Mouse (Mus musculus): Measurements from ENCODE around the gene Rbfox1. TPM values are rescaled to one million over a fixed set of nuclear protein-coding genes. Genes with fewer than 3 reads are reported as not detected.
A peak's percentile ranks its signal among the peaks of the same experiment; 100 is the strongest.

The Rbfox1 gene
- total and polyA plus RNA-seq, 2 experiments = 0.09 TPM; not detected in 1

DNA sequence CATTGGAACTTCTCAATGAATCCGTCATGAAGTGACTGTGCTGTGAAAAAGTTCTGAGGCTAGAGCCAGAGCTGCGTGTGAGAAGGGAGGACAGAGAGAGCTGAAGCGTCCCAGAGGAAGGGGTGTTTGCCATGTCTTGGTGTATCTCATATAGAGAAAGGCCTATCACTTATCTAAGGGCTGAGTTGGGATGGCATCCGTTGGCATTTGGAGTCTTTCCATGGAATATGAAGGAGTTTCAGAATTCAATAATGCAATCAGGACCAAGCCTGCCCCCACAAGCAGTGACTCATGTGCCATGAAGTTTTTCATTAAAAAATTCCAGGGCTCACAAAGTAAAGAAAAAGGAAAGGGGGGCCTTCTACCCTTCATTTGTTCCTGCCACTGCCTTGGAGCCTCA is 112.0 kb downstream of the Rbfox1 start:
- Histone ChIP-seq H3K36me3 (ENCODE audit: control insufficient read depth, insufficient read depth, low read length) (no peaks in the 10 kb centered on the region), H3K79me2 (ENCODE audit: control insufficient read depth, insufficient read depth, low read length) (no peaks in the 10 kb centered on the region), H3K4me3 (ENCODE audit: insufficient read depth, low read depth, low read length) (no peak overlapping the region), H3K4me1 (ENCODE audit: control insufficient read depth, insufficient read depth, low read length) (no peaks in the 10 kb centered on the region), H3K9ac (ENCODE audit: low read depth, low read length) (no peak overlapping the region), H3K27me3 (ENCODE audit: control insufficient read depth, insufficient read depth, low read length) (no peaks in the 10 kb centered on the region), H3K27ac (replicated peaks; ENCODE audit: insufficient read depth, low read depth, low read length) (no peak overlapping the region)
- 65% methylated on average over 4 of the region's 4 CpGs for WGBS
- TF ChIP-seq CTCF (IDR thresholded peaks at IDR 0.05; ENCODE audit: low read depth, low read length) (no peak), POLR2A (IDR thresholded peaks at IDR 0.05; ENCODE audit: extremely low read depth, insufficient read depth, low read length) (no peak)
- no peak for DNase-seq (ENCODE audit: extremely low read depth, low read depth, low spot score)

DNA sequence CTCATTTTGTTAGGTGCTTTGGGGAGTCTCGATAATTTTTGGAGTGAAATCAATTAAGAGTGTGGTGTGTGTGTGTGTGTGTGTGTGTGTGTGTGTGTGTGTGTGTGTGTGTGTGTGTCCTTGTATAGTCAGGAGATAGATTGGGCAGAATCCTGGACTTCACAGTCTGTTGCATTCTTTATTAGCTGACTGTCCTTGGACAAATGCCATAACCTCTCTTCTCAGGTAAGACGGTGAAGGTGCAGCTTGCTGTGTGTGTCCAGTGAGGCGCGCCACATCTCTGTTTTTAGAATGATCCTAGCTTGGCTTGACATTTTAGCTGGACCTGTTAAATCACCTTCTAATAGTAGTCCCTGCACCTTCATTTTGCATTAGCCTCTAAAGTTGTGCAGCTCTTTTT is 112.5 kb downstream of the Rbfox1 start:
- H3K9ac ChIP-seq (ENCODE audit: low read depth, low read length) = no peak overlapping the region
- WGBS = 81% methylated on average over 4 of the region's 4 CpGs
- H3K4me3 ChIP-seq (ENCODE audit: insufficient read depth, low read depth, low read length) = no peak overlapping the region
- TF ChIP-seq POLR2A (IDR thresholded peaks at IDR 0.05; ENCODE audit: extremely low read depth, insufficient read depth, low read length) (no peak), CTCF (IDR thresholded peaks at IDR 0.05; ENCODE audit: low read depth, low read length) (no peak)
- no peaks in the 10 kb centered on the region for H3K4me1 ChIP-seq (ENCODE audit: control insufficient read depth, insufficient read depth, low read length)
- DNase-seq (ENCODE audit: extremely low read depth, low read depth, low spot score) = no peak
- H3K27ac ChIP-seq (replicated peaks; ENCODE audit: insufficient read depth, low read depth, low read length) = no peak overlapping the region
- no peaks in the 10 kb centered on the region for H3K79me2 ChIP-seq (ENCODE audit: control insufficient read depth, insufficient read depth, low read length)
- H3K27me3 ChIP-seq (ENCODE audit: control insufficient read depth, insufficient read depth, low read length) = no peaks in the 10 kb centered on the region
- no peaks in the 10 kb centered on the region for H3K36me3 ChIP-seq (ENCODE audit: control insufficient read depth, insufficient read depth, low read length)

DNA sequence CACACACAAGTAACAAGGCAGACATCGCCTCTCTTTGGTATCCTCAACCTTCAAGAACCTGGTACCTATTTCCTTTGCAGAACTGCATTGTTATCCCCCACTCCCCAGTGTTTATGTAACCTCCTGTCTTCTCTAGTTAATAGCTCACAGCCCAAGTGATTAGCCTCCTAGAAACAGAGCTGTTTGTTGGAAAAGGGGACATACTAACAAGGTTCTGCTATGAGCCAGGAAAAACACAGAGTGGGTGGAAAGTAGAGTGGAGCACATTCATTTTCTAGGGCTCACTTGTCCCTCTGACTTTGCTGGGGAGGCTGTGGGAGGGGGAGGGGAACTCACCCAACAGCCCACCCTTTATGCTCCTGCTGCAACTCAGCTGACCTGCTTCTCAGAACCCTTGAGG is 114.9 kb downstream of the Rbfox1 start:
- no peaks in the 10 kb centered on the region for H3K4me1 ChIP-seq (ENCODE audit: control insufficient read depth, insufficient read depth, low read length)
- no peaks in the 10 kb centered on the region for H3K27me3 ChIP-seq (ENCODE audit: control insufficient read depth, insufficient read depth, low read length)
- H3K4me3 ChIP-seq (ENCODE audit: insufficient read depth, low read depth, low read length) = no peak overlapping the region
- H3K27ac ChIP-seq (replicated peaks; ENCODE audit: insufficient read depth, low read depth, low read length) = no peak overlapping the region
- no peak overlapping the region for H3K9ac ChIP-seq (ENCODE audit: low read depth, low read length)
- H3K79me2 ChIP-seq (ENCODE audit: control insufficient read depth, insufficient read depth, low read length) = no peaks in the 10 kb centered on the region
- H3K36me3 ChIP-seq (ENCODE audit: control insufficient read depth, insufficient read depth, low read length) = no peaks in the 10 kb centered on the region
- WGBS = 73% methylated on average over 1 of the region's 1 CpGs
- DNase-seq (ENCODE audit: extremely low read depth, low read depth, low spot score) = no peak
- TF ChIP-seq POLR2A (IDR thresholded peaks at IDR 0.05; ENCODE audit: extremely low read depth, insufficient read depth, low read length) (no peak), CTCF (IDR thresholded peaks at IDR 0.05; ENCODE audit: low read depth, low read length) (no peak)

DNA sequence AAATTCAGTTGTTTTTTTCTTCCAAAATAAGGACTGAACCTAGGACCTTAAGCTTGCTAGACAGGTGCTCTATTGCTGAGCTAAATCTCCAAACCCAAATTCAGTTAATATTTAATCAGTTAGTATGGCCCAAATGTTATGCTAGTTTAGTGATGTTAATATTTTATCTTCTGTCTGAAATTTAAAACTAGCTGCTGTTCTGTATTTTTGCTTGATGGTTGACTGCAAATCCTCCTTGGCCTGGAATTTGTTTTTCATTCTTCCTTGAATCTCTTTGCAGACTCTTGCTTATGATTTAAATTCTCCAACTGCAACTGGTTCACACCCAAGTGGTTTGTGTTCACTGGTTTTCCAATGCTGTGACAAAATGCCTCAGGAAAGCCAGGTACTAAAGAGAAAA is 121.8 kb downstream of the Rbfox1 start:
- no peak overlapping the region for H3K27ac ChIP-seq (replicated peaks; ENCODE audit: insufficient read depth, low read depth, low read length)
- no peaks in the 10 kb centered on the region for H3K4me1 ChIP-seq (ENCODE audit: control insufficient read depth, insufficient read depth, low read length)
- no peak overlapping the region for H3K4me3 ChIP-seq (ENCODE audit: insufficient read depth, low read depth, low read length)
- no peaks in the 10 kb centered on the region for H3K79me2 ChIP-seq (ENCODE audit: control insufficient read depth, insufficient read depth, low read length)
- H3K36me3 ChIP-seq (ENCODE audit: control insufficient read depth, insufficient read depth, low read length) = no peaks in the 10 kb centered on the region
- H3K27me3 ChIP-seq (ENCODE audit: control insufficient read depth, insufficient read depth, low read length) = no peaks in the 10 kb centered on the region
- DNase-seq (ENCODE audit: extremely low read depth, low read depth, low spot score) = no peak
- TF ChIP-seq CTCF (IDR thresholded peaks at IDR 0.05; ENCODE audit: low read depth, low read length) = no peak
- TF ChIP-seq POLR2A (IDR thresholded peaks at IDR 0.05; ENCODE audit: extremely low read depth, insufficient read depth, low read length) = no peak
- no peak overlapping the region for H3K9ac ChIP-seq (ENCODE audit: low read depth, low read length)

DNA sequence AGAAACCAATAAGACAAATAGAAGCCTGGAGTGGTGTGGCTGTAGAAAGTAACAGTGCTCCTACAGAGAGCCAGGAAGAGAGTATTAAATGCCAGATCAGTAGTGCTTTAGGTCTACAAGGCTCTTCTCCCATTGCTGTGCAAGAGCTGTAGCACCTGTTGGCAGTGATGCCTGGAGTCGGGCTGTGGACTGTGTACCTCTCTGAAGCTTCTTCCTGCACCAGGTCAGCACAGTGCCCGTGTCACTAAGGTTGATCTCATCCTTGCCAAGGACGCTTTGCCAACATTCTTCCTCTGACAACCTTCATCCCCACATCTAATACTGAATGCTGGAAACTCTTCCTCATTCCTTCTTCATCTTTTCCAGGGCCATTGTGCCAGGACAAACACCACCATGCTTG is 127.7 kb downstream of the Rbfox1 start:
- 61% methylated on average over 3 of the region's 3 CpGs for WGBS
- TF ChIP-seq POLR2A (IDR thresholded peaks at IDR 0.05; ENCODE audit: extremely low read depth, insufficient read depth, low read length) = no peak
- TF ChIP-seq CTCF (IDR thresholded peaks at IDR 0.05; ENCODE audit: low read depth, low read length) = no peak
- no peak overlapping the region for H3K27ac ChIP-seq (replicated peaks; ENCODE audit: insufficient read depth, low read depth, low read length)

DNA sequence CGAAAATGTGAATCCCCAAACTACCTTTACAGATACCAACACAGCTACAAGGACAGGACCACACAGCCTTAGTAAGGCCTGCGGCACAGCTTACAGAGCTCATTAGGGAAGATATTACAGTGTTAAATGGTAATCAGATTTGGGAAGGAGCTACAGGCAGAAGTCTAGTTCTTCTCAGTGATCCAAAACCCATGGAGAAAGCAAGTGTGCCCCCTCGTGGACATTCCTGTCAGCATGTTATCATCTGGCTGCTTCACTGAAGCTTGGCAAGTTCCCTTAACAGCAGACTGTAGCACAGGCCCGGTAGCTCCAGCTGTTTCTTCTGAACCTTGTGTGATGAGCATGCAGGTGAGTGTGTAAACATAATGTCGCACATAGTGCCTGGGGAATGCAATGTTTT is 133.5 kb downstream of the Rbfox1 start:
- Histone ChIP-seq H3K36me3 (ENCODE audit: control insufficient read depth, insufficient read depth, low read length) (no peaks in the 10 kb centered on the region), H3K79me2 (ENCODE audit: control insufficient read depth, insufficient read depth, low read length) (no peaks in the 10 kb centered on the region), H3K27me3 (ENCODE audit: control insufficient read depth, insufficient read depth, low read length) (no peaks in the 10 kb centered on the region), H3K4me1 (ENCODE audit: control insufficient read depth, insufficient read depth, low read length) (no peaks in the 10 kb centered on the region), H3K9ac (ENCODE audit: low read depth, low read length) (no peak overlapping the region), H3K27ac (replicated peaks; ENCODE audit: insufficient read depth, low read depth, low read length) (no peak overlapping the region), H3K4me3 (ENCODE audit: insufficient read depth, low read depth, low read length) (no peak overlapping the region)
- TF ChIP-seq CTCF (IDR thresholded peaks at IDR 0.05; ENCODE audit: low read depth, low read length) (peak; percentile 27; the same call in 1 of the 2 replicates), POLR2A (IDR thresholded peaks at IDR 0.05; ENCODE audit: extremely low read depth, insufficient read depth, low read length) (no peak)
- peak; percentile 34 for DNase-seq (ENCODE audit: extremely low read depth, low read depth, low spot score)
- 39% methylated on average over 5 of the region's 5 CpGs for WGBS

More for the DNA sequence above, 127.7 kb downstream of the Rbfox1 start:
- Histone ChIP-seq H3K79me2 (ENCODE audit: control insufficient read depth, insufficient read depth, low read length) (no peaks in the 10 kb centered on the region), H3K36me3 (ENCODE audit: control insufficient read depth, insufficient read depth, low read length) (no peaks in the 10 kb centered on the region), H3K27me3 (ENCODE audit: control insufficient read depth, insufficient read depth, low read length) (no peaks in the 10 kb centered on the region), H3K4me1 (ENCODE audit: control insufficient read depth, insufficient read depth, low read length) (no peaks in the 10 kb centered on the region), H3K4me3 (ENCODE audit: insufficient read depth, low read depth, low read length) (no peak overlapping the region), H3K9ac (ENCODE audit: low read depth, low read length) (no peak overlapping the region)
- DNase-seq (ENCODE audit: extremely low read depth, low read depth, low spot score) = no peak
